Mouse (Mus musculus) liver, postnatal 0 days (tissue): ENCODE measurements around the gene Myo7a.

Source experiments
- CTCF ChIP-seq: sonication (generic); IDR thresholded peaks from 2 replicates; pipeline ENCODE4 v1.5.1; 2016; ENCODE audit warnings: antibody characterized with exemption, low read depth
- EP300 ChIP-seq: IDR thresholded peaks from 2 replicates; pipeline ENCODE4 v1.6.1; 2016; ENCODE audit warnings: antibody characterized with exemption, low read depth, mild to moderate bottlenecking

GRCm38 (mm10) chr7:98085314-98085713 is 34.0 kb downstream of the Myo7a start:
- TF ChIP-seq CTCF (no peak), EP300 (no peak)
